Mouse (Mus musculus) adrenal gland, postnatal 10 days (tissue): ENCODE results near the gene Rpia. TPM values are rescaled to one million over a fixed set of nuclear protein-coding genes. Genes with fewer than 3 reads are reported as not detected.

Source experiments
- DNase-seq: peaks from one replicate; pipeline ENCODE4 v3.0.0; 2021; ENCODE audit warnings: mixed read lengths
- total RNA-seq, 2 experiments: library from RNA; stranded (reverse); gene quantifications; 2 replicates each; pipeline ENCODE4 v1.2.3; 2021

Gene Rpia
- total RNA-seq, 2 experiments from 2014 or later: 20.2 to 24.9 TPM

DNA sequence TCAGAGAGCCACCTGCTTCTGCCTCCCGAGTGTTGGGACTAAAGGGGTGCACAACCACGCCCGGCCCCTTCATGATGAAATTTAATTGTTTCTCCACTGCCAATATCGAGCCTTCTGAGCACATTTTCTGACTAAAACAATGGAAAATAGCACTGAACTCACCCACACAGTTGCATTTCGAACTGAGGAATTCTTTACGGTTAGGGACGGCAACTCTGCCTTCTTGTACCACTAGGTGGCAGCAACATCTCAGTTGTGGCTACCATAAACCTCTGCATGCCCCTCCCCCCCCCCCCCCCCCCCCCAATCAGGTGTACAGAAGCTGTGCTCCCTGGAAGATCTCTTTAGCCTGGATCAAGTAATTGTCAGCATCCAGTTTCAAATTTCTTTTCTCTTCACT is 13.2 kb upstream of the Rpia start:
- peak; percentile 74 for DNase-seq

GRCm38 (mm10) chr6:70804632-70805031 is 12.6 kb upstream of the Rpia start:
- peak; percentile 22 for DNase-seq

GRCm38 (mm10) chr6:70797581-70798251 is 5.7 kb upstream of the Rpia start:
- peak; percentile 78 for DNase-seq

- DNase-seq: no peak
Observed at GRCm38 (mm10) chr6:70796940-70797339, 4.9 kb upstream of the Rpia start.

GRCm38 (mm10) chr6:70792644-70793043 is 612 bp upstream of the Rpia start:
- no peak for DNase-seq

DNA sequence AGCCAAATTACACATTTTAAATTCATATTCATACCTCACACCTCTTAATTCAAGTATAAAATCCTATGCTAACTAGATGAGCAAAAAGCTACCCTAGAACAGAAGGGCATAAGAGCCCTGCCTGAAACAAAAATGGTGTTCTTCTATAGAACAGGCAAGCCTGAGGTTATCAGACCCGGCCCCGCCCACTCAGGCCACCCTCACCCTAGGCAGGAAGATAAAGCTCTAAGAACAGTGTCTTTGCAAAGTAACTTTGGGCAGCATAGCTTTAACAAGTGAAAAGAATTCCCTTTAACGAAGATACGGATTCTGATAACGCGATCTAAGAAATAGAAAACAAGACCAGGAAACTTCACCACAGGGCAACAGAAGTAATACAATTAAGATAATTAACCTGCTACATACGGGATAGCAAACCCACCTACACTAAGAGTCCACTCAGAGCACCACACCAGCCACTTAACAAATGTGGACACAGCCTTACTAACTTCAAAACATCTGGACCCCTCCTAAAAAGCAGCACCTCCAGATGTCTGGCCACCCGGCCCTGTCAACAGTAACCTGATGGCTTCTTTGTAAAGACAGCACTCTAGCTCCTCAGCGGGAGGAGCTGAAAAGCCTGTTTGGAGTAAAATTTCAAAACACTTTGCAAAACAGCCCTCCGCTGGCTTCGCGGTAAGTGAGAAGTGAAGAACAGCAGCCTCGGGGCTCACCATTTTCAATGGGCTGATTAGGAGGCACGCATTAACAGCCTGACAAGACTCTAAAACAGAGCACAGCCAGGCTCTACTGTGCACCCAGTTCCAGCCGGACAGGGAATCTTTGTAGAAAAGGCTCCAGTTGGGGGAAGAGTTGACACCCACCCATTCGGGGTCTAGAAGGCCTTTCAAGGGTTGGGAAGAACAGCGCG is 925 bp downstream of the Rpia start:
- peak; percentile 44 for DNase-seq

GRCm38 (mm10) chr6:70790034-70790650 is 1.9 kb downstream of the Rpia start:
- peak; percentile 23 for DNase-seq

GRCm38 (mm10) chr6:70789134-70789533 is 2.9 kb downstream of the Rpia start:
- no peak for DNase-seq

DNA sequence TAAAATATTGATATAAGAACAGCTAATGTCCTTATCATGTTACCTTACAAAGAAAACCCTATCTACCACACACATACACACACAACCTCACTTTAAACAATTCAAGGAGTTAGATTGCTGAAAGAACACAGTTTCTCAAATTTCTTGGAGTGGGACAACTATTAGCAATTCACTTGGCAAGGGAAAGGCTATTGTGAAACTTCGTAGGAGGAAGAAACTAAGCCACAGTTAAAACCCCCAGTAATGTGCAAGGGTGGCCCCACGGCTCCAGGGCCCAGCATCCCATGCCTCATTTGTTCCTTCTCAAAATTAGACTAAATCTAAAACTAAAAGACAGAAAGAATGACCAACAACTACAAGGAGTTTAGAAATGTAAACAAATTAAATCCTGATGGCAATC is 4.5 kb downstream of the Rpia start:
- DNase-seq: peak; percentile 20

- no peak for DNase-seq
Observed at GRCm38 (mm10) chr6:70785852-70786251, 6.2 kb downstream of the Rpia start.

- DNase-seq: no peak
Observed at GRCm38 (mm10) chr6:70784811-70785210, 7.2 kb downstream of the Rpia start.

DNA sequence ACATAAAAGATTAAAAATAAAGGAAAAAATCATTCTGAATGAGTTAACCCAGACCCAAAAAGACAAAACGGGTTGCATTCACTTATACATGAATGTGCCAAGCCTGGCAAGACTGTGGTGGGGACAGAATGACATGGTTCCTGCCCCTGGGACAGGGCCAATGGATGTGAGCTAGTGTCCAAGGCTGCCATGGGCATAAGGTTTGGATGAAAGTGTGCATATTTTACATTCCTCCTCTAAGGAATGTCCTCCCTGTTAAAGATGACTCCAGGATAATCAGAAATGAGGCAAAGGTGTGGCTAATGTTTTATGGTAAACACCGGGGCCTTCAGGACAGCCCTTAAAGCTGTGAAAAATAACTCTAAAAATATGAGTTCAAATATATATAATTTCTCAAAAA is 10.7 kb downstream of the Rpia start:
- DNase-seq: no peak

- DNase-seq: no peak
Observed at GRCm38 (mm10) chr6:70774372-70774771, 17.7 kb downstream of the Rpia start.

DNA sequence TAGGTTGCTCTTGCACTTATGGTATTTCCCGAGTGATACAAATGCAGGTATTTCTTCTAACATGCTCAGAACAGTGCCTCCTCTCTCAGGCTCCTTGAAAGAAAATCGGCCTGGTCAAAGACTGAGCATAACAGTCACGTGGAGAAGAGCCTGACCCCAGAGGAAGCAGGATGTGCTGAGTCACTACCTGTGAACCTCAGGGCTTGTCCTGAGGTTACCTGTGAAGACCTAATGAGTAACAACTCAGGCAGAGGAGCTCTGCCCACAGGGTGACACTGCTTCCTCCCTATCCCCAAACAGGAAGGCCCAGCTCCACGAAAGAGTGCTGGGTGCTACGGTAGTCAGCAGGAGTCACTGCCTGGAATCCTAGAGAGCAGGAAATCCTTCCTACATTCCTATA is 18.3 kb downstream of the Rpia start:
- no peak for DNase-seq

DNA sequence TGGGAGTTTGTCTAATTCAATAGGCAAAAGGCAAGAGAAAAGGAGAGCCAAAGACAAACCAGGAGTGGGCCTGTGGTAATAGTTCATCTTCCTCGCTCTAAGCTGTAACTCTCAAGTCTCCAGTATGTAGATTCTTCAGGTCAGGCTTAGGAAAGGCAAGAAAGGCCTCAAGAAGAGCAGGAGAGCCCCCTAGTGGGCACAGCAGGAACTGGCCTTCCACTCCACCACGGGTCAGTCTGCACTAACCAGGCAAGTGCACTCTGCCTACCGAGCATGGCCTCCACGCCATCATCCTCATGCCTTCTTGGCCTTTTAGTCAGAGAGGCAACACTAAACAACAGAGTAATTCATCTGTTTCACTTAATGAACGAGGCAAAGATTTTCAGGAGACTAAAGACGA is 23.3 kb downstream of the Rpia start:
- DNase-seq: peak; percentile 83

- no peak for DNase-seq
Observed at GRCm38 (mm10) chr6:70765076-70765475, 27.0 kb downstream of the Rpia start.

GRCm38 (mm10) chr6:70764551-70764950 is 27.5 kb downstream of the Rpia start:
- no peak for DNase-seq

DNA sequence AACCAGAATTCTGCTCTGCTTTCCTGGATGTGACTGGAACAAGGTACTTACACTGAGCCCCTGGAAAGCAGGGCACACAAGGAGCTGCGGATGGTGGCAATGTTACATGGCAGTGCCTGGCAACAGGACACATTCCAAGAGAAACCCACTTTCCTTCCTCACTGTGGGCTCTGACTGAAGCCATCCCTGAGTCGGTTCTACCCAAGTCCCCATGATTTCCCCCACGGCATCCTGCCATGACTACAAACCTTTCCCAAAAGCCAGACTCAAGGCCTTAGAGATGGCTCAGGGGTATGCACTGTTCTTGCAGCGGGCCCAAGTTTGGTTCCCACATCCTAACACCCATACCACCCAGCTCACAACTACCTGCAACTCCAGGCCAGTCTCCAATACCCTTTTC is 28.2 kb downstream of the Rpia start:
- no peak for DNase-seq

DNA sequence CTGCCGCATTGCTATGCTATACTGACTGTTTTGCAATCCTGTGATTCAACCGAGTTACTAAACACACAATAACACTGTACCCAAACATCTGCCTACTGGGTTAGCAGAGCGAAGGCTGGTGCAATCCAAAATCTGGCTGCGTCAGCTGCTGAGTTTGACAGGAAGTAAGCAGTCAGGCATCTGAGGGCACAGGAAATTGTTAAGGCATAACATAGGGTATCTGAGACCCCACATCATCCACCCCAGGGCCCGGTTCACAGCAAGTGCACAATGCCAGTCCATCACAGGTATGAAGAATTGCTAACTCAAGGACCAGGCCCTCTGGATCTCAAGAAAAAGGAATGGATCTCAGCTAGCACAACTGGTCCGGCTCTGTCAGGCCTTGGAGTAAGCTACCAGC is 29.4 kb downstream of the Rpia start:
- no peak for DNase-seq

- no peak for DNase-seq
Observed at GRCm38 (mm10) chr6:70760951-70761350, 31.1 kb downstream of the Rpia start.

GRCm38 (mm10) chr6:70754833-70755232 is 37.2 kb downstream of the Rpia start:
- no peak for DNase-seq

DNA sequence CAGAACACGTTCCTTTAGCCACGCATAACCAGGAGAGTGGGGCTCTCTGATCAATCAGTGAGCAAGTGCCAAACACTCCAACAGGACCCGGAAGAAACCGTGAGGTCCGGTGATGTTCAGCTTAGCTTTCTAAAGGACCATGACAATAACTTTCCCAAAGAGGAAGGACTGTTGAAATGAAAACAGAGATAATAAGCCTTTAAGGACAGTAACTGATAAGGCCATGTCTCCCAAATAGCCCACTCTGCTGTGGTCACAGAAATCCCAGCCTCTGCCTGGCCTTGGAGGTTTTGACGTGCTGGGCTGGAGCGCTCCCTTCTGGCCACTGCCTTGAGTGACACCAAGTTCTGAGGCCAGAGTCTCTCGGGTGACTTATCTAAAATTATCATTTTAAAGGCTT is 39.7 kb downstream of the Rpia start:
- DNase-seq: peak; percentile 59

DNA sequence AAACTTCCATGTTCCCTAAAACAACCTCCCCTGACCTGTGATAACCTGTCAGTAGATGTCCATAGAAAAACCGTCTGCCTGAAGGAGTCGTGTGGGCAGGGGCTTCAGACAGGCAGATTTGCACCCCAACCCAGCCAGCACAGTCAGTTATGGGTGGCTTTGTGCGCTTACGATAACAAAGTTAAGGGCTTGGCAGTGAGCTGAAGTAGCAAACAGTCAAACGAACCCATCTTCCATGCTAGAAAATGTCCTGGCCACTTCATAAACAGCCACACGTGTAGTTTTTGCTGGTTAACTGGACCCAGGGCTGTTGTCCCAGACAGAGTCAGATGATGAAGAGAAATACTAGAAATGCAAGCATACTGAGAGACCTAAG is 40.1 kb downstream of the Rpia start:
- no peak for DNase-seq
